Mouse (Mus musculus) retina, embryonic 14.5 days (tissue): ENCODE results near the gene Gna12.

Experiments used
- DNase-seq: peaks from one replicate; pipeline ENCODE4 v3.0.0-alpha.2; 2015; ENCODE audit warnings: low spot score

Gene Gna12

GRCm38 (mm10) chr5:140830314-140831063 is at the start of gene Gna12:
Gna12 (minus strand) TSS chr5:140830431.
- DNase-seq, result peak; percentile 99

DNA sequence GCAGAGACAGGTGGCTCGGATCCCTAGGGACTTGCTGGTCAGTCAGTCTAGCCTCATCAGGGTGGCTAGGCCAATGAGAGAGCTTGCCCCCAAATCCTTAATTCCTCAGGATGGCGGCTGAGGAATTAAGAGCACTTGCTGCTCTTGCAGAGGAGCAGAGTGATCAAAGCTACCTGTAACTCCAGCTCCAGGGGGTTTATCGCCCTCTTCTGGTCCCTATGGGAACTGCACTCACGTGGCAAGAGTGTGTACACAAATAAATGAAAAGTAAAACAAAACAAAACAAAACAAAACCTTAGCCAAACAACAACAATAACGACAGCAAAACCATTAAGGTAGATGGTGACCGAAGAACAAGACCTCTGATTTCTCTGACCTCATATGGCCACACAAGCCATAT is 48.4 kb upstream of the Gna12 start:
- no peak for DNase-seq

DNA sequence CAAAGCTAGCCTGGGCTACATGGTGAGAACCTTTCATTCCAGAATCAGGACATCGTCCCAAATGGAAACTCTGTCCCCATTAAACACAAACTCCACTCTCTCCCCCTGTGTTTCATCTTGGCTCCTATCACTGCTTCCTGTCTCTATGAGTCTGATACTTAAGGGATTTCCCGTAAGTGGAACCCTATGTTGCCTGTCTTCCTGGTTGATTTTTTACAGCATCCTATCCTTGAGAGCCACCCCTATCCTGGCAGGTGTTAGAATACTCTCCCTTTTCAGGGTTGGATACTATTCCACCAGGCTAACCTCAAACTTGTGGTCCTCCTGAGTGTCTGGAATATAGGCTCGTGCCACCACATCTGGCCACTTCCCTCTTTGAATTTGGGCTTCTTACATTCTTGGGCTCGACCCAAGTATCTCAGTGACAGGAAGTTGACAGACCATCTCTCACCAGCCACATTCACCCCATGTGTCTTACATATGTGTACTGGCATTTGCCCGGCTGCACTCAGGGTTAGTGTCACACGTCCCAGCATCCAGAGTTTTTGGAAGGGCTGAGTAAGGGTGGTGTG is 43.6 kb upstream of the Gna12 start:
- DNase-seq, result no peak

DNA sequence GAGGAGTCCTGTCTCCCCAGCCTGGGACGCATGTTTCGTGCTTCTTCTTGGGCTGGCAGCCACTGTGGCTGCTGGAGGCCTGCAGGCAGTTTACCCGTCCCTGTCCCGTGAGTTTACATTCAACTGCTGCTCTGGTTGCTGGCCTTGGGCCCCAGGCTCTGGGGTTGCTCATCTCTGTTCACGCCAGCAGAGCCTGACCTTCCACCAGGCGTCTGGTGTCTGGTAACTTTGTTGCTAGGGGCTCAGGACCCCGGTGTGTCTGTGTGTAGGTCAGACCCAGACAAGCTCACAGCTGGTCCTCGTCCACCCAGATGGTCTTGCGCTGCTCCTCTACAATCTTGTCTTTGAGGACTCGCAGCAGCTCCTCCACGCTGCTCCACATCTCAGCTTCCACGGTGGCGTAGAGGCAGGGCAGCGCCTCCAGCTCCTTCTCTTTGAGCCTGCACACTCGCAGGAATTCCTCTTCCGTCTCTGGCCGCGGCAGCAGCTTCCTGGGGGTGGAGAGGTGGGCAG is 42.9 kb upstream of the Gna12 start:
- DNase-seq, result peak; percentile 71

GRCm38 (mm10) chr5:140872532-140873038 is 42.4 kb upstream of the Gna12 start:
- DNase-seq, result no peak

- no peak for DNase-seq
Observed at GRCm38 (mm10) chr5:140871241-140871640, 41.0 kb upstream of the Gna12 start.

DNA sequence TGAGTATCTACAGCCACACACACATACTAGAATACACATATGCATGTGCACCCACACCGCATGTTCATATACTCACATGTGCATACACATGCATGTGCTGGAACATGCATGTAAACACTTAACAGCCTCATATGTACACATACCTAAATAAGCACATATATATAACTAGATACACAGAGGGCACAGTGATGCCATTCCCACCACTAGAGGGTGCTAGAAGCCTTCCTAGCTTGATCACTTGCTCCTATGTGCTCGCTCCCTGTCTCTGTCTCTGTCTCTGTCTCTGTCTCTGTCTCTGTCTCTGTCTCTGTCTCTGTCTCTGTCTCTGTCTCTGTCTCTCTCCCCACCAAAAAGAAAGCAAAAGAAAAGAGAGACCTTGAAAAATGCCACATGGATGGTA is 38.8 kb upstream of the Gna12 start:
- DNase-seq, result peak; percentile 83

- no peak for DNase-seq
Observed at GRCm38 (mm10) chr5:140859730-140860129, 29.5 kb upstream of the Gna12 start.

GRCm38 (mm10) chr5:140858335-140858734 is 28.1 kb upstream of the Gna12 start:
- DNase-seq, result no peak

- DNase-seq, result no peak
Observed at GRCm38 (mm10) chr5:140857432-140858154, 27.4 kb upstream of the Gna12 start.

GRCm38 (mm10) chr5:140855909-140856530 is 25.8 kb upstream of the Gna12 start:
- no peak for DNase-seq

GRCm38 (mm10) chr5:140854700-140855099 is 24.5 kb upstream of the Gna12 start:
- no peak for DNase-seq

GRCm38 (mm10) chr5:140853723-140854122 is 23.5 kb upstream of the Gna12 start:
- no peak for DNase-seq

DNA sequence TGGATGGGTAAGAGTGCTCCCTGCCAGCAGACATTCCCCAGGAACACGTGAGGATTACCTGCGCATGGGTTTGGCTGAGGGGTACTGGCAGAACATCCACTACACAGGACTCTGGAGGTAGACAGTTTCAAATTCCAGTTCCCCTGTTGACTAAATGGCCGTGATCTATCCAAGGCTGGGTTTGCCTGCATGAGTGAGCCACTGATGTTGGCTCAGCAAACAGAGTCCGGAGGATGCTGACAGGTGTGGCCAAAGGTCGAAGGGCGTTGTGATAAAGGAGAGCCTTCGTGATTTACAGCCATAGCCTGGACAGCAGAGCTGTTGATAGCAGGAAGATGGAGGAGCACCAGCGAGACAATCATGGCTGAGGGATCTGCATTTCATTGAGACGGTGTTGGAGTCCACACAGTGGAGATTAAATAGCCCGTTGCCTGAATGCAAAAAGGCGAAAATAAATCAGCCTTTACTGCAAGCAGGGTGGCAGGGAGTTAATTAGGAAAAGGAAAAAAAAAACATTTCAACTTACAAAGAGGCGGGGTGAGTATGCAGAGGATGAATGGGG is 22.3 kb upstream of the Gna12 start:
- no peak for DNase-seq

GRCm38 (mm10) chr5:140847300-140847729 is 17.1 kb upstream of the Gna12 start:
- DNase-seq, result peak; percentile 87

GRCm38 (mm10) chr5:140841942-140842341 is 11.7 kb upstream of the Gna12 start:
- no peak for DNase-seq

GRCm38 (mm10) chr5:140831064-140831431 is 817 bp upstream of the Gna12 start:
- DNase-seq, result no peak

DNA sequence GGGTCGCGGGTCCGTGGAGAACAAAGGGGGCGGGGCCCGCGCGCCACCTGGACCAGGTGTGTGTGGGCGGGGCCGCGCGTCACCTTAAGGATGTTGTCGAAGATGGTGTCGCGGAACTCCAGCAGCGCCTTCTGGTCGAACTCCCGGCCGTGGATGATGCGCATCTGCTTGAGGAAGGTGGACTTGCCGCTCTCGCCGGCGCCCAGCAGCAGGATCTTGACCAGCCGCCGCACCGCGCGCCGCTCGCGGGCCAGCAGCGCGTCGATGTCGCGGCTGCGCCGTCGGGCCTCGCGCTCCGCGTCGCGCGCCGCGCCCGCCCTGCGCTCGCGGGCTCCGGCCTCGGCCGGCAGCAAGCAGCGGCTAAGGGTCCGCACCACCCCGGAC is 328 bp downstream of the Gna12 start:
- DNase-seq, result no peak

- DNase-seq, result peak; percentile 38
Observed at GRCm38 (mm10) chr5:140829081-140829910, 935 bp downstream of the Gna12 start.

- no peak for DNase-seq
Observed at GRCm38 (mm10) chr5:140828363-140828762, 1.9 kb downstream of the Gna12 start.

GRCm38 (mm10) chr5:140827896-140828295 is 2.3 kb downstream of the Gna12 start:
- DNase-seq, result no peak
